Mouse (Mus musculus) embryonic fibroblast, embryonic 13.5 days (primary cell): ENCODE data around the gene Gpr179.

Experiments used
- CTCF ChIP-seq: IDR thresholded peaks from 2 replicates; pipeline ENCODE4 v1.5.1; 2011; ENCODE audit warnings: mild to moderate bottlenecking, control low read depth, low read length, moderate library complexity, borderline replicate concordance; ENCODE audit not compliant: insufficient read depth
- POLR2A ChIP-seq: IDR thresholded peaks from 2 replicates; pipeline ENCODE4 v1.6.1; 2011; ENCODE audit warnings: low read depth, mild to moderate bottlenecking, control low read depth, low read length, moderate library complexity

GRCm38 (mm10) chr11:97284854-97285253 is 67.0 kb downstream of the Gpr179 start:
- no peak for TF ChIP-seq POLR2A
- TF ChIP-seq CTCF = no peak
